Mouse (Mus musculus) cerebellum, adult 2 months (tissue): ENCODE measurements around the gene Ubxn2a. TPM values are rescaled to one million over a fixed set of nuclear protein-coding genes. Genes with fewer than 3 reads are reported as not detected.
"Not testable (repeated sequence)": the region's sequence is repeated elsewhere in the genome, so short reads cannot be mapped to it uniquely, and the experiment has no call there.

Experiments
- DNase-seq, 2 experiments: peaks; one replicate each; pipeline ENCODE4 v3.0.0; 2021
- H3K27ac ChIP-seq: fragments of 200-500 bp; 2 replicates; pipeline ENCODE4 v1.5.1; 2012; ENCODE audit warnings: low read length, control low read depth, inconsistent platforms; ENCODE audit not compliant: insufficient read depth
- H3K27me3 ChIP-seq: fragments of 200-500 bp; 2 replicates; pipeline ENCODE4 v1.6.1; 2012; ENCODE audit warnings: inconsistent platforms, mild to moderate bottlenecking, low read length, moderate library complexity; ENCODE audit not compliant: control insufficient read depth, insufficient read depth
- H3K4me1 ChIP-seq: fragments of 200-500 bp; 2 replicates; pipeline ENCODE4 v1.6.1; 2011; ENCODE audit warnings: low read length; ENCODE audit not compliant: control insufficient read depth, insufficient read depth
- H3K4me3 ChIP-seq: fragments of 200-500 bp; replicated peaks from 2 replicates; pipeline ENCODE3; 2011; ENCODE audit warnings: mild to moderate bottlenecking, low read depth, low read length, control low read depth; ENCODE audit not compliant: insufficient read depth
- CTCF ChIP-seq: fragments of 200-500 bp; IDR thresholded peaks from 2 replicates; pipeline ENCODE4 v1.5.1; 2011; ENCODE audit warnings: low read depth, mild to moderate bottlenecking, control low read depth, low read length, moderate library complexity, borderline replicate concordance; ENCODE audit not compliant: insufficient read depth
- POLR2A ChIP-seq: fragments of 200-500 bp; IDR thresholded peaks from 2 replicates; pipeline ENCODE4 v1.6.1; 2011; ENCODE audit warnings: low read length, control low read depth, borderline replicate concordance; ENCODE audit not compliant: insufficient read depth
- WGBS: fragments of 180-500 bp; shearing (Covaris S2); methylation state at CpG from one replicate; pipeline ENCODE4 v1.1.7; 2018; 5-methylcytosine and 5-hydroxymethylcytosine counted together
- polyA plus RNA-seq: library from polyadenylated mRNA; depleted of rRNA; stranded (reverse); fragments of >200 nt; gene quantifications from 2 replicates; pipeline ENCODE4 v1.2.3, GENCODE M21; 2012

Ubxn2a gene
- polyA plus RNA-seq, 1 experiment, result 36.6 TPM

DNA sequence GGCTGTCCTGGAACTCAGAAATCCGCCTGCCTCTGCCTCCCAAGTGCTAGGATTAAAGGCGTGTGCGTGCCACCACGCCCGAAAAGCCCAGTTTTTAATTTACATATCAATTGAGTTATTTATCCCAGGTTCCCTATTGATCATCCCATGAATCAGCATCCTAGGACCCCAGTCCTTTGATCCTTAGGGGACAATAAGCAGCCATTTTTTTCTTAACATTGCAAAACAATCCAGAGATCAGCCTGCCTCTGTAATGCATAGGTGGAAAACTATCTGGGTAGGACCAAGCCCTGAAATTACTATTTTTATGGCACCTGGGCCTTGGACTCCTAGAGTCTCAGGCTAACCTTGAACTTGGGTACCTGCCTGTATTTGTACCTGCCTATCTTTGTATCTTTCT is 9.5 kb downstream of the Ubxn2a start:
- Histone ChIP-seq H3K27ac (no peak overlapping the region), H3K4me1 (no peaks in the 10 kb centered on the region), H3K27me3 (no peaks in the 10 kb centered on the region), H3K4me3 (no peak overlapping the region)
- 93% methylated on average over 5 of the region's 5 CpGs for WGBS
- DNase-seq, result no peak
- TF ChIP-seq CTCF (no peak), POLR2A (no peak)

DNA sequence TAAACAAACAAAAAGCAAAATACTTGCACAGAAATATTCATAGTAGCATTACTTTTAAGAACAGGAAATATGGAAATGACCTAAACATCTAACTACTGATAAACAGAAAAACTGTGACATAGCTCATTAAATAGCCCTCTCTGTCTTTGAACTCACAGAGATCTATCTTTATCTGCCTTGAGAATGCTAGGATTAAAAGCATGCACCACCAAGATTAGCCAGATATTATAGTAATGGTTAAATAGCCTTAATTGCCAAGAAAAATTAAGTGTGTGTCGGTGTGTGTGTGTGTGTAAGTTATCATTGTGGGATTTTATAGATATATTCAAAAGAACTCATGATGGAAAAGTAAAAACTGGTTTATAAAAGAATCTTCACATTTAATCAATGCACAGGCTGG is 17.6 kb downstream of the Ubxn2a start:
- H3K4me3 ChIP-seq, result no peak overlapping the region
- WGBS, result 93% methylated on average over 1 of the region's 1 CpGs
- H3K27ac ChIP-seq, result no peak overlapping the region
- no peak for DNase-seq
- no peaks in the 10 kb centered on the region for H3K4me1 ChIP-seq
- no peak for TF ChIP-seq CTCF
- no peaks in the 10 kb centered on the region for H3K27me3 ChIP-seq

DNA sequence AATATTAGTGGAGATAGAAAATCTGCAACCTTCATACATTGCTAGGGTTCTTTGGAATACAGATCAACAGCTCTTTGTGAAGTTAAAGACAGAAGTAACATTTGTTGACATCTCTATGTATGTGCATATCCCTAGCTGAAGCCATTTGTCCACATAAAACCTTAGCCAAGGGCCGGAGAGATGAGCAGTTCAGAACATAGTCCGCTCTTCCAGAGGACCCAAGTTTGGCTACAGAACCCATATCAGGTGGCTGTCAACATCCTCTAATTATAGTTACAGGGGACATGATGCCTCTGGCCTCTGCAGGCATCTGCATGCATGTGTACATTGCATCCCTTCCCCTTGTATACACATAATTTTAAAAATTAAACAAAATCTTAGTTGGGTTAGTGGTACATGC is 18.3 kb downstream of the Ubxn2a start:
- WGBS, result 88% methylated on average over 2 of the region's 2 CpGs
- TF ChIP-seq CTCF (no peak), POLR2A (no peak)
- no peak for DNase-seq
- no peak overlapping the region for H3K4me3 ChIP-seq
- no peaks in the 10 kb centered on the region for H3K27me3 ChIP-seq
- H3K27ac ChIP-seq, result no peak overlapping the region
- H3K4me1 ChIP-seq, result no peaks in the 10 kb centered on the region

DNA sequence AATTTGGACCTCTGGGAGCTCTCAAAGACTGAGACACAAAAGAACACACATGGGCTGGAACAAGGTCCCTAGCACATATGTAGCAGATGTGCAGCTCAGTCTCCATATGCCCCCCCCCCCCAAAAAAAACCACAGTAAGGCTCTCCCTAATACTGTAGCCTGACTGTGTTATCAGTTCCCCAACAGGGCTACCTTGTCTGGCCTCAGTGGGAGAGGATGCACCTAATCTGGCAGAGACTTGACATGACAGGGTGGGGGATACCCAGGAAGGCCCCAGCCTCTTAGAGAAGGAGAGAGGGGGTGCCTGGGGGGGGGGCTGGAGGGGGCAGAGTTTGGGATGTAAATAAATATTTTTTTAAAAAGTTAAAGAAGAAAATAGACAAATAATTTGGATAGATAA is 18.8 kb downstream of the Ubxn2a start:
- no peak for DNase-seq
- H3K27me3 ChIP-seq, result no peaks in the 10 kb centered on the region
- TF ChIP-seq CTCF (no peak), POLR2A (no peak)
- H3K4me1 ChIP-seq, result no peaks in the 10 kb centered on the region
- H3K4me3 ChIP-seq, result no peak overlapping the region
- H3K27ac ChIP-seq, result no peak overlapping the region

DNA sequence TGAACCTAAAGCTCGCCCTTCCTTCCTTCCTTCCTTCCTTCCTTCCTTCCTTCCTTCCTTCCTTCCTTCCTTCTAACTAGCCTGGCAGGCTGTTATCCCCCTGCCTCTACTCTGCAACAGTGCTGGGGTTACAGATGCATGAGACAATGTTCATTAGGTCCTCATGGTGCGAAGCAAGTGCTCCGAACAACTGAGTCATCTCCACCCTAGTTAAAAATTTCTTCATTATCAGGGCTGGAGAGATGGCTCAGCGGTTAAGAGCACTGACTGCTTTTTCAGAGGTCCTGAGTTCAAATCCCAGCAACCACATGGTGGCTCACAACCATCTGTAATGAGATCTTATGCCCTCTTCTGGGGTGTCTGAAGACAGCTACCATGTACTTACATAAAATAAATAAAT is 20.9 kb downstream of the Ubxn2a start:
- H3K27ac ChIP-seq, H3K4me1 ChIP-seq, H3K27me3 ChIP-seq, DNase-seq, H3K4me3 ChIP-seq: not testable (repeated sequence)
- WGBS, result 97% methylated on average over 4 of the region's 4 CpGs

DNA sequence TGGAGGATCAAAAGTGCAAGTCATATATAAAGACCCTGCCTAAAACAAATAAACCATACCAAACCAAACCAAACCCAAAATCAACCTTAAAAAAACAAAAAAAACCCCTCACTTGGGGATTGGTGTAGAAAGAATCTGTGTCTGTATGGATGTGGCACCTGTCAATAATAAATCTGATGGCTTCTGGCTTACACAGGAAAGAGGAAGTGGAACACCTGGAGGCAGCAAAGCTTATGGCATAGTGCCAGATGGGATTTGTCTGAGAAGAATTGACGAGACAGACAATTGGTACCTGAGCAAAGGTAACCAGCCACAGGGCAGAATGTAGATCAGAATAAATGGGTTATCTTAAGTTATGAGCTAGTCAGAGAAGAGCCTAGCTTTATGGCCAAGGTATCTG is 22.4 kb downstream of the Ubxn2a start:
- Histone ChIP-seq H3K27ac (no peak overlapping the region), H3K27me3 (no peaks in the 10 kb centered on the region), H3K4me3 (no peak overlapping the region), H3K4me1 (no peaks in the 10 kb centered on the region)
- 24% methylated on average over 1 of the region's 1 CpGs for WGBS
- TF ChIP-seq CTCF (no peak), POLR2A (no peak)
- no peak for DNase-seq

DNA sequence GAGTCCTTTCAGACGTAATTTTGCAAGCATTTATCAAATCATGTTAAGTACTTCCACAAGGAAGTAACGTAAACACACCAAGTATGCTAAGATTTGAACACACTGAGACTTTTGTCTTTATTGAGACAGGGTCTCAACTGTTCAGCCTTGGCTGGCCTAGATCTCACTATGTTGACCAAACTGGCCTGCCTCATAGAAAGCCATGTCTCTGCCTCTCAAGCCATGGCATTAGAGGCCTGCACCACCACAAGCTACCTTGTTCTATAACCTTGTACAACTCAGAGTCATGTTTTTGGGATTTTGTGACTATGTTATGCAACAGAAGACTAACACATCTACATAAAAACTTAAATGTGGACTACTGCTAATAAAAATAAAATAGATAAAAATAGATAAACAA is 25.4 kb downstream of the Ubxn2a start:
- no peak overlapping the region for H3K4me3 ChIP-seq
- DNase-seq, result no peak
- no peak overlapping the region for H3K27ac ChIP-seq
- TF ChIP-seq CTCF (no peak), POLR2A (no peak)
- 95% methylated on average over 2 of the region's 2 CpGs for WGBS
- no peaks in the 10 kb centered on the region for H3K27me3 ChIP-seq
- H3K4me1 ChIP-seq, result no peaks in the 10 kb centered on the region

DNA sequence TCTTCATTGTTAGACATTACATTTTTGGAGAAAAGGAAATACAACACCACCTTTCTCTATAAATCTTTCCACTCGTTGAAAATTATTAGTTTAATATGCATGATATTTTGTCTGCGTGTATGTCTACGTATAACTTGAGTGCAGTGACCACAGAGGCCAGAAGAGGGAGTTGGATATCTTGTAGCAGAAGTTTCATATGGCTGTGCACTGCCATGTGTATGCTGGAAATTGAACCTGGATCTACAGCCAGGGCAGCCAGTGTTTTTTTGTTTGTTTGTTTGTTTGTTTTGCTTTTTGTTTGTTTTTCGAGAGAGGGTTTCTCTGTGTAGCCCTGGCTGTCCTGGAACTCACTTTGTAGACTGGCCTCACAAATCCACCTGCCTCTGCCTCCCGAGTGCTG is 28.5 kb downstream of the Ubxn2a start:
- Histone ChIP-seq H3K4me1 (0 out of 2 replicates have a peak, but pooled peaks cover under 1% of the 10 kb centered on the region), H3K27ac (no peak overlapping the region), H3K4me3 (no peak overlapping the region), H3K27me3 (no peaks in the 10 kb centered on the region)
- WGBS, result 95% methylated on average over 5 of the region's 5 CpGs
- no peak for TF ChIP-seq CTCF
- no peak for TF ChIP-seq POLR2A
- DNase-seq, result no peak

DNA sequence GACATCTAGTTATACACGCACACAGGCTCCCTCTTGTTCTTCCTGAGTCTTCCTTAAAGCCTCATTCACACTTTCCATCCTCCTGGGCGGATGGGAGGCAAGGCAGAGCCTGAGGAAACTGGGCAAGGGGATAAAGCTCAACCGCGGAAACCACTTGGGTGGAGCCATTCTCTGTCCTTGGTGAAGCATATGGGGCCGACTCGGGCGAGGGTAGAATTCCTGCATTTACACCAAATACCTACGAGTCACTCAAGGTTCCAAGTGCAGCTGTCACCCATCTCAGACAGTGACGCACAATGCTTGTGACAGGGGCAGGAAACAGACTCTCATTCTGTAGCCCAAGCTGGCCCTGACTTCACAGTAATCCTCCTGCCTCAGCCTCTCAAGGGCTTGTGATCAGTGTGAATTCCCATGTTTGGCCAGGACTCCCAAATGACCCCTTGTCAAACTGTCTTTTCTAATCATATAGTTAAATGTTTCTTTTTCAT is 29.2 kb downstream of the Ubxn2a start:
- no peak for DNase-seq
- Histone ChIP-seq H3K4me3 (no peak overlapping the region), H3K27me3 (no peaks in the 10 kb centered on the region), H3K27ac (no peak overlapping the region), H3K4me1 (0 out of 2 replicates have a peak, but pooled peaks cover 3% of the 10 kb centered on the region)
- 76% methylated on average over 9 of the region's 9 CpGs for WGBS
- TF ChIP-seq POLR2A (no peak), CTCF (no peak)

DNA sequence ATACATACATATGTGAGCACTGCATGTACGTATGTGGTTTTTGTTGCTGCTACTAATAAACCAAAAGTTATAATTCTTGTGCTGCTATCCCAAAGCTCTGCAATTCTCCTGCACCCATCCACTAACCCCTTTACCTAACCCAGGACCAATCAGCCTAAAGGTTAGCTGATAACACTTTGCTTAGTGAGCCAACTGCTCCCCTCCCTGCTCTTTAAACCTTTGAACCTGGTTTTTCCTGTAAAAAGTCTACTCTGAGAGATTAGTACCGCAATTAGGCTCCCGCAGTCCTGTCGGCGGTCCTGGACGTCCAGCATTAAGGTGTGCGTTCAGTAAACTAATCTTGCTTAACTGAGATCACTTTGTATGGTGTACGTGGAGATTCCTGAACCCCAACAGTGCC is 31.9 kb downstream of the Ubxn2a start:
- TF ChIP-seq POLR2A (no peak), CTCF (no peak)
- no peak overlapping the region for H3K27ac ChIP-seq
- 92% methylated on average over 8 of the region's 8 CpGs for WGBS
- no peak for DNase-seq
- 0 out of 2 replicates have a peak, but pooled peaks cover 3% of the 10 kb centered on the region for H3K4me1 ChIP-seq
- no peaks in the 10 kb centered on the region for H3K27me3 ChIP-seq
- no peak overlapping the region for H3K4me3 ChIP-seq
